Mouse (Mus musculus): ENCODE results near the gene Mei1. TPM values are rescaled to one million over a fixed set of nuclear protein-coding genes. Genes with fewer than 3 reads are reported as not detected.

Mei1 gene
- polyA plus RNA-seq, 1 experiment, result not detected

GRCm38 (mm10) chr15:82071816-82072469 lies 2.1 kb downstream of the Mei1 start:
- no peak for TF ChIP-seq POLR2A (IDR thresholded peaks at IDR 0.05; ENCODE audit: borderline replicate concordance, control insufficient read depth, low read depth, low read length)
- TF ChIP-seq CTCF (IDR thresholded peaks at IDR 0.05; ENCODE audit: control insufficient read depth, insufficient read depth, low read length), result no peak

GRCm38 (mm10) chr15:82073490-82073889 lies 3.7 kb downstream of the Mei1 start:
- WGBS, result 64% methylated on average over 7 of the region's 7 CpGs
- H3K27ac ChIP-seq (ENCODE audit: control insufficient read depth, insufficient read depth, low read depth, low read length, poor library complexity), result no peak overlapping the region
- H3K4me1 ChIP-seq (ENCODE audit: control insufficient read depth, insufficient read depth, low read length), result no peaks in the 10 kb centered on the region
- TF ChIP-seq POLR2A (IDR thresholded peaks at IDR 0.05; ENCODE audit: borderline replicate concordance, control insufficient read depth, low read depth, low read length), result no peak
- TF ChIP-seq CTCF (IDR thresholded peaks at IDR 0.05; ENCODE audit: control insufficient read depth, insufficient read depth, low read length), result no peak
- H3K4me3 ChIP-seq (replicated peaks; ENCODE audit: control insufficient read depth, low read depth, low read length), result no peak overlapping the region

More at GRCm38 (mm10) chr15:82071816-82072469, 2.1 kb downstream of the Mei1 start:
- Histone ChIP-seq H3K4me1 (ENCODE audit: control insufficient read depth, insufficient read depth, low read length) (no peaks in the 10 kb centered on the region), H3K4me3 (replicated peaks; ENCODE audit: control insufficient read depth, low read depth, low read length) (no peak overlapping the region), H3K27ac (ENCODE audit: control insufficient read depth, insufficient read depth, low read depth, low read length, poor library complexity) (no peak overlapping the region)
- WGBS, result 88% methylated on average over 26 of the region's 26 CpGs

- TF ChIP-seq CTCF (IDR thresholded peaks at IDR 0.05; ENCODE audit: control insufficient read depth, insufficient read depth, low read length) (no peak), POLR2A (IDR thresholded peaks at IDR 0.05; ENCODE audit: borderline replicate concordance, control insufficient read depth, low read depth, low read length) (no peak)
- 54% methylated on average over 10 of the region's 10 CpGs for WGBS
- Histone ChIP-seq H3K4me1 (ENCODE audit: control insufficient read depth, insufficient read depth, low read length) (no peaks in the 10 kb centered on the region), H3K27ac (ENCODE audit: control insufficient read depth, insufficient read depth, low read depth, low read length, poor library complexity) (no peak overlapping the region), H3K4me3 (replicated peaks; ENCODE audit: control insufficient read depth, low read depth, low read length) (no peak overlapping the region)
Observed at GRCm38 (mm10) chr15:82079883-82080282, 10.1 kb downstream of the Mei1 start.

GRCm38 (mm10) chr15:82081161-82081560 lies 11.4 kb downstream of the Mei1 start:
- peak; percentile 54 for TF ChIP-seq CTCF (IDR thresholded peaks at IDR 0.05; ENCODE audit: control insufficient read depth, insufficient read depth, low read length)
- no peak for TF ChIP-seq POLR2A (IDR thresholded peaks at IDR 0.05; ENCODE audit: borderline replicate concordance, control insufficient read depth, low read depth, low read length)
- 23% methylated on average over 7 of the region's 7 CpGs for WGBS

GRCm38 (mm10) chr15:82085606-82086005 lies 15.8 kb downstream of the Mei1 start:
- Histone ChIP-seq H3K27ac (ENCODE audit: control insufficient read depth, insufficient read depth, low read depth, low read length, poor library complexity) (no peak overlapping the region), H3K4me1 (ENCODE audit: control insufficient read depth, insufficient read depth, low read length) (no peaks in the 10 kb centered on the region; the same call in 1 of the 2 replicates), H3K4me3 (replicated peaks; ENCODE audit: control insufficient read depth, low read depth, low read length) (no peak overlapping the region)
- no peak for TF ChIP-seq POLR2A (IDR thresholded peaks at IDR 0.05; ENCODE audit: borderline replicate concordance, control insufficient read depth, low read depth, low read length)
- no peak for TF ChIP-seq CTCF (IDR thresholded peaks at IDR 0.05; ENCODE audit: control insufficient read depth, insufficient read depth, low read length)
- 82% methylated on average over 9 of the region's 9 CpGs for WGBS

More at GRCm38 (mm10) chr15:82081161-82081560, 11.4 kb downstream of the Mei1 start:
- H3K4me1 ChIP-seq (ENCODE audit: control insufficient read depth, insufficient read depth, low read length), result no peaks in the 10 kb centered on the region
- H3K27ac ChIP-seq (ENCODE audit: control insufficient read depth, insufficient read depth, low read depth, low read length, poor library complexity), result no peak overlapping the region
- no peak overlapping the region for H3K4me3 ChIP-seq (replicated peaks; ENCODE audit: control insufficient read depth, low read depth, low read length)

GRCm38 (mm10) chr15:82086131-82086530 lies 16.3 kb downstream of the Mei1 start:
- TF ChIP-seq POLR2A (IDR thresholded peaks at IDR 0.05; ENCODE audit: borderline replicate concordance, control insufficient read depth, low read depth, low read length), result no peak
- no peak for TF ChIP-seq CTCF (IDR thresholded peaks at IDR 0.05; ENCODE audit: control insufficient read depth, insufficient read depth, low read length)
- WGBS, result 85% methylated on average over 12 of the region's 12 CpGs
- Histone ChIP-seq H3K27ac (ENCODE audit: control insufficient read depth, insufficient read depth, low read depth, low read length, poor library complexity) (no peak overlapping the region), H3K4me3 (replicated peaks; ENCODE audit: control insufficient read depth, low read depth, low read length) (no peak overlapping the region), H3K4me1 (ENCODE audit: control insufficient read depth, insufficient read depth, low read length) (no peaks in the 10 kb centered on the region; the same call in 1 of the 2 replicates)

- no peak for TF ChIP-seq CTCF (IDR thresholded peaks at IDR 0.05; ENCODE audit: control insufficient read depth, insufficient read depth, low read length)
- TF ChIP-seq POLR2A (IDR thresholded peaks at IDR 0.05; ENCODE audit: borderline replicate concordance, control insufficient read depth, low read depth, low read length), result no peak
- Histone ChIP-seq H3K4me1 (ENCODE audit: control insufficient read depth, insufficient read depth, low read length) (no peaks in the 10 kb centered on the region; the same call in 1 of the 2 replicates), H3K27ac (ENCODE audit: control insufficient read depth, insufficient read depth, low read depth, low read length, poor library complexity) (no peak overlapping the region), H3K4me3 (replicated peaks; ENCODE audit: control insufficient read depth, low read depth, low read length) (no peak overlapping the region)
- WGBS, result 7% methylated on average over 10 of the region's 10 CpGs
Observed at GRCm38 (mm10) chr15:82087266-82087665, 17.5 kb downstream of the Mei1 start.

GRCm38 (mm10) chr15:82091061-82091460 lies 21.3 kb downstream of the Mei1 start:
- no peak overlapping the region for H3K4me3 ChIP-seq (replicated peaks; ENCODE audit: control insufficient read depth, low read depth, low read length)
- no peaks in the 10 kb centered on the region; the same call in 1 of the 2 replicates for H3K4me1 ChIP-seq (ENCODE audit: control insufficient read depth, insufficient read depth, low read length)
- WGBS, result 81% methylated on average over 7 of the region's 7 CpGs
- no peak overlapping the region for H3K27ac ChIP-seq (ENCODE audit: control insufficient read depth, insufficient read depth, low read depth, low read length, poor library complexity)
- no peak for TF ChIP-seq CTCF (IDR thresholded peaks at IDR 0.05; ENCODE audit: control insufficient read depth, insufficient read depth, low read length)
- TF ChIP-seq POLR2A (IDR thresholded peaks at IDR 0.05; ENCODE audit: borderline replicate concordance, control insufficient read depth, low read depth, low read length), result no peak

All from bone marrow, adult 2 months (tissue).